Mouse (Mus musculus) lung, postnatal 0 days (tissue): ENCODE data around the gene Col4a1.

Experiments
- CTCF ChIP-seq: IDR thresholded peaks from 2 replicates; pipeline ENCODE4 v1.5.1; 2016; ENCODE audit warnings: antibody characterized with exemption, mild to moderate bottlenecking
- EP300 ChIP-seq: IDR thresholded peaks from 2 replicates; pipeline ENCODE4 v1.6.1; 2016; ENCODE audit warnings: antibody characterized with exemption, mild to moderate bottlenecking, control low read depth

DNA sequence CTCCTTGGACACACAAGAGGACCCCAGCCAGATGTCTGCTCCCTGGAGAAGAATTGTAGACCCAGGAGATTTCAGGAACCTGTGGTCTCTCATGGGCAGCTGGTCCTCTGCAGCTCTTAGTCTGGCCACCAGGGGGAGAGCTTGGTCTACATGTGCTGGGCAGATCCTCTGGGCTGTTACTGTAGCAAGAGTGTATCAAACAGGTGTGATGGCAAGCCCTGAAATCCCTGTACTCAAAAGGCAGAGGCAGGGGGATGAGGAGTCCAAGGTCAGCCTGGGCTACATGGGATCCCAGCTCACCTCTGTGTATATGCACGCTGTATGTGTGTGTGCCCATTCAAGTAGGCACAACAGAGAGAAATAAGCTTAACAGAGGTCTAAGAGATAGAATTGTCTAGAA, 59.1 kb downstream of the Col4a1 start:
- TF ChIP-seq CTCF, result peak; percentile 97
- no peak for TF ChIP-seq EP300
